12 mouse cellular contexts compared by ENCODE assay signal in genomic region chr1:63667949-63668851, GRCm38 (mm10). TPM values are rescaled to one million over a fixed set of nuclear protein-coding genes. Genes with fewer than 3 reads are reported as not detected.
DNase-seq lines count a peak whose midpoint lies in the region; ATAC-seq lines count a peak whose summit lies in the region.
"Had no signal": no experiment of that assay in that cellular context is flagged by ENCODE, and none has a peak within 500 bp of the region (broad histone marks: within the 10 kb centered on the region; RNA-seq: fewer than 3 reads in every experiment).

No protein-coding gene starts in this region.

- H3K27ac ChIP-seq in heart, embryonic 16.5 days (ENCODE audit: low read length), result no peak overlapping the region
- no peak overlapping the region for H3K27ac ChIP-seq in embryonic facial prominence, embryonic 14.5 days (replicated peaks; ENCODE audit: low read depth, low read length)
- H3K27ac ChIP-seq in midbrain, embryonic 10.5 days (replicated peaks), result no peak overlapping the region

- no peaks in the 10 kb centered on the region for H3K9me3 ChIP-seq in heart, embryonic 16.5 days (replicated peaks; ENCODE audit: control insufficient read depth, low read length)
- H3K9me3 ChIP-seq in embryonic facial prominence, embryonic 14.5 days (ENCODE audit: control insufficient read depth, low read length), result no peaks in the 10 kb centered on the region
- no peaks in the 10 kb centered on the region for H3K9me3 ChIP-seq in midbrain, embryonic 10.5 days (replicated peaks)

- no peak overlapping the region for H3K9ac ChIP-seq in heart, embryonic 16.5 days (ENCODE audit: low read length)
- H3K9ac ChIP-seq in embryonic facial prominence, embryonic 14.5 days (ENCODE audit: low read depth, low read length), result no peak overlapping the region

- 23% methylated on average over 13 of the region's 13 CpGs for WGBS in heart, embryonic 16.5 days
- WGBS in embryonic facial prominence, embryonic 14.5 days, result 18% methylated on average over 13 of the region's 13 CpGs
- 25% methylated on average over 13 of the region's 13 CpGs for WGBS in midbrain, embryonic 10.5 days

- peak overlapping the region; percentile 43 for H3K4me2 ChIP-seq in heart, embryonic 16.5 days (ENCODE audit: low read depth, low read length)
- peak overlapping the region; percentile 31 for H3K4me2 ChIP-seq in embryonic facial prominence, embryonic 14.5 days (ENCODE audit: low read depth, low read length)

- DNase-seq in heart, postnatal 36 days, result no peak
- peak; percentile 44 for DNase-seq in MN1 (ENCODE audit: low spot score)
- DNase-seq in embryonic facial prominence, embryonic 14.5 days (ENCODE audit: low spot score), result no peak
- no peak for DNase-seq in midbrain, embryonic 10.5 days (ENCODE audit: low spot score)
- DNase-seq in urinary bladder, postnatal 25 days (ENCODE audit: low spot score), result no peak
- no peak for DNase-seq in gastrocnemius, postnatal 25 days
- DNase-seq in thymus, adult 18-20 months, result no peak
- DNase-seq: heart, adult 11 months; thymus, postnatal 4 days had no signal

- no peak for ATAC-seq in heart, embryonic 16.5 days (replicated peaks; ENCODE audit: extremely low read depth, insufficient read depth, low FRiP score)
- ATAC-seq in embryonic facial prominence, embryonic 14.5 days (ENCODE audit: low read depth), result no peak

- H3K4me1 ChIP-seq in heart, embryonic 16.5 days (ENCODE audit: control insufficient read depth, insufficient read depth, low read length), result no peaks in the 10 kb centered on the region
- no peaks in the 10 kb centered on the region for H3K4me1 ChIP-seq in embryonic facial prominence, embryonic 14.5 days (ENCODE audit: control insufficient read depth, insufficient read depth, low read length)
- peaks cover 15% of the 10 kb centered on the region for H3K4me1 ChIP-seq in midbrain, embryonic 10.5 days

- H3K4me3 ChIP-seq in heart, embryonic 16.5 days (ENCODE audit: low read length), result peak overlapping the region; percentile 12; the same call in 1 of the 2 replicates
- no peak overlapping the region for H3K4me3 ChIP-seq in embryonic facial prominence, embryonic 14.5 days (ENCODE audit: low read depth, low read length)
- H3K4me3 ChIP-seq in midbrain, embryonic 10.5 days, result 0 out of 2 replicates have a peak overlapping the region, but pooled peaks have one; percentile 18

- no peaks in the 10 kb centered on the region; the same call in none of the 2 replicates for H3K27me3 ChIP-seq in heart, embryonic 16.5 days (ENCODE audit: control insufficient read depth, insufficient read depth, low read length)
- no peaks in the 10 kb centered on the region for H3K27me3 ChIP-seq in embryonic facial prominence, embryonic 14.5 days (replicated peaks; ENCODE audit: control insufficient read depth, insufficient read depth, low read length)
- H3K27me3 ChIP-seq in midbrain, embryonic 10.5 days (ENCODE audit: low read depth, poor library complexity, severe bottlenecking), result 0 out of 2 replicates have a peak, but pooled peaks cover 5% of the 10 kb centered on the region

- intact Hi-C loops in heart, postnatal 36 days (cut with DNase I), result loop anchor here (5.0 kb wide), 2 partner anchors 284 to 1044 kb away; no protein-coding TSS in a partner anchor

- H3K36me3 ChIP-seq in heart, embryonic 16.5 days (ENCODE audit: control insufficient read depth, insufficient read depth), result no peaks in the 10 kb centered on the region
- no peaks in the 10 kb centered on the region for H3K36me3 ChIP-seq in embryonic facial prominence, embryonic 14.5 days (ENCODE audit: control insufficient read depth, insufficient read depth, low read length)
- H3K36me3 ChIP-seq in midbrain, embryonic 10.5 days, result no peaks in the 10 kb centered on the region

RNA-seq across cellular contexts. Expression of gene Dytn, which starts 18.5 kb away (rescaled TPM):
- polyA plus RNA-seq in heart, embryonic 16.5 days (2015; fragmentation: Nextera tagmentation; extraction: Ambion mirVana), result not detected in 2 replicates
- not detected for total RNA-seq in heart, postnatal 36 days (2021)
- polyA plus RNA-seq in embryonic facial prominence, embryonic 14.5 days (2014; fragmentation: Nextera tagmentation; extraction: Ambion mirVana), result 0.16 and 0.28 TPM in 2 replicates
- not detected in 2 replicates for polyA plus RNA-seq in midbrain, embryonic 10.5 days (2016; fragmentation: Nextera tagmentation; extraction: Ambion mirVana)
- not detected for total RNA-seq in gastrocnemius, postnatal 25 days (2021)
- total RNA-seq: ES-E14 had no signal
- polyA plus RNA-seq: limb, embryonic 11.5 days had no signal

RNA-seq across cellular contexts. Expression of gene Gm39653, which starts 52.4 kb away (rescaled TPM):
- polyA plus RNA-seq in heart, embryonic 16.5 days (2015; fragmentation: Nextera tagmentation; extraction: Ambion mirVana), result not detected in 2 replicates
- total RNA-seq in heart, postnatal 36 days (2021), result not detected
- not detected in 2 replicates for polyA plus RNA-seq in embryonic facial prominence, embryonic 14.5 days (2014; fragmentation: Nextera tagmentation; extraction: Ambion mirVana)
- polyA plus RNA-seq in midbrain, embryonic 10.5 days (2016; fragmentation: Nextera tagmentation; extraction: Ambion mirVana), result not detected in 2 replicates
- total RNA-seq in gastrocnemius, postnatal 25 days (2021), result not detected
- total RNA-seq: ES-E14 had no signal
- polyA plus RNA-seq: limb, embryonic 11.5 days had no signal
